Mouse (Mus musculus) adrenal gland, postnatal 4 days (tissue): Measurements from ENCODE around the gene Wfdc2. TPM values are rescaled to one million over a fixed set of nuclear protein-coding genes. Genes with fewer than 3 reads are reported as not detected.
"Not testable (repeated sequence)": the region's sequence is repeated elsewhere in the genome, so short reads cannot be mapped to it uniquely, and the experiment has no call there.

Experiments used
- DNase-seq, 2 experiments: peaks; one replicate each; pipeline ENCODE4 v3.0.0; 2021 to 2022; ENCODE audit warnings: low spot score in 2 of 2, mixed read lengths in 2 of 2
- total RNA-seq, 2 experiments: library from RNA; stranded (reverse); gene quantifications; 2 replicates each; pipeline ENCODE4 v1.2.3; 2021

The Wfdc2 gene
- total RNA-seq, 2 experiments from 2014 or later, result 1.9 to 49.1 TPM

DNA sequence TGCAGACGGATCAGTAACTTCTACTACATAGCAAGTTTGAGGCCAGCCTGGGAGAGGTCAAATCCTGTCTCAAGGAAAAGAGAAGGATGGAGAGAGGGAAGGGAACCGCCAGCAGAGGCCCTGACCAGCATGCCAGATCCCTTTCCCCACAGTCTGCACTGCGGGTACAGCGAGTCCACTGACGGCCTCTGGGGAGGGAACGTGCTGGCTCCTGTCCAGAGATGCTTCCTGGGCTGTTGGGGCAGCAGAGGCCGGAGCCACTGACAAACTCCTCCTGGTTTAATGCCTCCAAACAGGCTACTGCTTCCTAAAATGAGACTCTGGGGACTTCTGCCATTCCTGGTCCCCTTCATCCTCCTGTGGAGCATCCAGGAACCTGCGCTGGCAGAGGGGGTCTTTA lies 51.3 kb downstream of the Wfdc2 start, which contains the start of the genes Wfdc6b and Wfdc8:
Gene Wfdc6b (plus strand): TSS at position 52 of the 400 bp plus-strand sequence.
Gene Wfdc8 (minus strand): TSS at position 156 of the 400 bp plus-strand sequence.
- DNase-seq, result not testable (repeated sequence)

- DNase-seq, result no peak
Measured at GRCm38 (mm10) chr2:164615386-164615785, 53.2 kb downstream of the Wfdc2 start.

Other genes with a start within 250 kb of the Wfdc2 start
- gene Svs6, start 245.7 kb upstream of the Wfdc2 start, total RNA-seq, result not detected
- under 1 TPM in 1 of 2 experiments, not detected in 1; 0.71 TPM for gene Svs5, start 229.7 kb upstream of the Wfdc2 start, total RNA-seq
- 1 to 10 TPM; 7.8 to 9.0 TPM for gene Slpi, start 173.3 kb upstream of the Wfdc2 start, total RNA-seq
- 10 to 100 TPM in 1 of 2 experiments, under 1 TPM in 1; 0.14 to 14.6 TPM for gene Rbpjl, start 159.3 kb upstream of the Wfdc2 start, total RNA-seq
- 1 to 10 TPM; 4.7 to 4.9 TPM for gene Matn4, start 157.3 kb upstream of the Wfdc2 start, total RNA-seq
- gene Sdc4, start 118.5 kb upstream of the Wfdc2 start, total RNA-seq, result 10 to 100 TPM; 75.2 to 93.9 TPM
- gene Sys1, start 105.4 kb upstream of the Wfdc2 start, total RNA-seq, result 10 to 100 TPM; 34.7 to 35.0 TPM
- gene Gm20458, start 101.4 kb upstream of the Wfdc2 start, total RNA-seq, result 1 to 10 TPM in 1 of 2 experiments, under 1 TPM in 1; 0.48 to 3.0 TPM
- not detected for gene Trp53tg5, start 88.7 kb upstream of the Wfdc2 start, total RNA-seq
- gene Dbndd2, start 76.3 kb upstream of the Wfdc2 start, total RNA-seq, result 10 to 100 TPM; 10.9 to 17.1 TPM
- 100 to 1,000 TPM; 133 to 134 TPM for gene Pigt, start 64.9 kb upstream of the Wfdc2 start, total RNA-seq
- not detected for gene Spint3, start 11.0 kb downstream of the Wfdc2 start, total RNA-seq
- 1 to 10 TPM in 1 of 2 experiments, under 1 TPM in 1; 0.48 to 1.2 TPM for gene Wfdc6a, start 23.0 kb downstream of the Wfdc2 start, total RNA-seq
- not detected for gene Eppin, start 31.2 kb downstream of the Wfdc2 start, total RNA-seq
- not detected for gene Wfdc6b, start 51.1 kb downstream of the Wfdc2 start, total RNA-seq
- under 1 TPM; 0.20 to 0.39 TPM for gene Wfdc8, start 51.2 kb downstream of the Wfdc2 start, total RNA-seq
- gene Wfdc16, start 76.4 kb downstream of the Wfdc2 start, total RNA-seq, result not detected
- under 1 TPM in 1 of 2 experiments, not detected in 1; 0.76 TPM for gene Wfdc10, start 93.6 kb downstream of the Wfdc2 start, total RNA-seq
- not detected for gene Wfdc9, start 94.2 kb downstream of the Wfdc2 start, total RNA-seq
- gene Wfdc11, start 111.7 kb downstream of the Wfdc2 start, total RNA-seq, result not detected
- gene Wfdc13, start 122.7 kb downstream of the Wfdc2 start, total RNA-seq, result not detected
- gene Spint4, start 136.1 kb downstream of the Wfdc2 start, total RNA-seq, result not detected
- not detected for gene Spint5, start 152.9 kb downstream of the Wfdc2 start, total RNA-seq
- gene Wfdc3, start 183.5 kb downstream of the Wfdc2 start, total RNA-seq, result under 1 TPM; 0.90 to 0.92 TPM
- gene Dnttip1, start 183.6 kb downstream of the Wfdc2 start, total RNA-seq, result 10 to 100 TPM; 50.1 to 54.2 TPM
- 10 to 100 TPM; 48.4 to 64.6 TPM for gene Ube2c, start 207.5 kb downstream of the Wfdc2 start, total RNA-seq
- 100 to 1,000 TPM in 1 of 2 experiments, 10 to 100 TPM in 1; 94.0 to 231 TPM for gene Tnnc2, start 217.6 kb downstream of the Wfdc2 start, total RNA-seq
- gene Snx21, start 223.4 kb downstream of the Wfdc2 start, total RNA-seq, result 10 to 100 TPM; 40.5 to 42.9 TPM
- gene Acot8, start 242.5 kb downstream of the Wfdc2 start, total RNA-seq, result 10 to 100 TPM; 30.1 to 31.3 TPM
- 1 to 10 TPM; 3.8 to 4.5 TPM for gene Zswim3, start 242.7 kb downstream of the Wfdc2 start, total RNA-seq